Mouse (Mus musculus): ENCODE data around the gene A730071L15Rik. TPM values are rescaled to one million over a fixed set of nuclear protein-coding genes. Genes with fewer than 3 reads are reported as not detected.

A730071L15Rik gene
- total and polyA plus RNA-seq, 3 experiments: 0.71 TPM; not detected in 2

- Histone ChIP-seq H3K4me1 (ENCODE audit: insufficient read depth, low read depth, low read length) (peaks cover 29% of the 10 kb centered on the region), H3K4me3 (ENCODE audit: low read depth, low read length) (no peak overlapping the region), H3K36me3 (replicated peaks) (peaks cover 58% of the 10 kb centered on the region), H3K27me3 (ENCODE audit: insufficient read depth, low read length) (no peaks in the 10 kb centered on the region), H3K9me3 (replicated peaks) (no peaks in the 10 kb centered on the region)
- ATAC-seq (ENCODE audit: extremely low read depth, insufficient number of reproducible peaks, low FRiP score, poor library complexity, severe bottlenecking) (no peak), DNase-seq (ENCODE audit: low spot score) (no peak)
- TF ChIP-seq TAL1 (conservative IDR thresholded peaks at IDR 0.05; ENCODE audit: low read depth, low read length): no peak
- TF ChIP-seq CTCF (IDR thresholded peaks at IDR 0.05; ENCODE audit: low read depth, low read length): no peak
- no peak for TF ChIP-seq GATA1 (IDR thresholded peaks at IDR 0.05; ENCODE audit: borderline replicate concordance, low read length)
- TF ChIP-seq GATA2 (IDR thresholded peaks at IDR 0.05; ENCODE audit: borderline replicate concordance, low read depth, low read length): no peak
- no peak for TF ChIP-seq POLR2AphosphoS5 (IDR thresholded peaks at IDR 0.05; ENCODE audit: insufficient replicate concordance, low read depth, low read length)
Observed at GRCm38 (mm10) chr11:6178673-6179166, 21.1 kb upstream of the A730071L15Rik start.

GRCm38 (mm10) chr11:6179194-6179593 is 20.6 kb upstream of the A730071L15Rik start:
- Histone ChIP-seq H3K27me3 (ENCODE audit: insufficient read depth, low read length) (no peaks in the 10 kb centered on the region), H3K4me3 (ENCODE audit: low read depth, low read length) (no peak overlapping the region), H3K36me3 (replicated peaks) (peaks cover 57% of the 10 kb centered on the region), H3K9me3 (replicated peaks) (no peaks in the 10 kb centered on the region), H3K4me1 (ENCODE audit: insufficient read depth, low read depth, low read length) (peaks cover 33% of the 10 kb centered on the region)
- TF ChIP-seq POLR2AphosphoS5 (IDR thresholded peaks at IDR 0.05; ENCODE audit: insufficient replicate concordance, low read depth, low read length): no peak
- TF ChIP-seq GATA2 (IDR thresholded peaks at IDR 0.05; ENCODE audit: borderline replicate concordance, low read depth, low read length): no peak
- no peak for TF ChIP-seq TAL1 (conservative IDR thresholded peaks at IDR 0.05; ENCODE audit: low read depth, low read length)
- TF ChIP-seq CTCF (IDR thresholded peaks at IDR 0.05; ENCODE audit: low read depth, low read length): no peak
- no peak for TF ChIP-seq GATA1 (IDR thresholded peaks at IDR 0.05; ENCODE audit: borderline replicate concordance, low read length)
- no peak for ATAC-seq (ENCODE audit: extremely low read depth, insufficient number of reproducible peaks, low FRiP score, poor library complexity, severe bottlenecking)
- no peak for DNase-seq (ENCODE audit: low spot score)

DNA sequence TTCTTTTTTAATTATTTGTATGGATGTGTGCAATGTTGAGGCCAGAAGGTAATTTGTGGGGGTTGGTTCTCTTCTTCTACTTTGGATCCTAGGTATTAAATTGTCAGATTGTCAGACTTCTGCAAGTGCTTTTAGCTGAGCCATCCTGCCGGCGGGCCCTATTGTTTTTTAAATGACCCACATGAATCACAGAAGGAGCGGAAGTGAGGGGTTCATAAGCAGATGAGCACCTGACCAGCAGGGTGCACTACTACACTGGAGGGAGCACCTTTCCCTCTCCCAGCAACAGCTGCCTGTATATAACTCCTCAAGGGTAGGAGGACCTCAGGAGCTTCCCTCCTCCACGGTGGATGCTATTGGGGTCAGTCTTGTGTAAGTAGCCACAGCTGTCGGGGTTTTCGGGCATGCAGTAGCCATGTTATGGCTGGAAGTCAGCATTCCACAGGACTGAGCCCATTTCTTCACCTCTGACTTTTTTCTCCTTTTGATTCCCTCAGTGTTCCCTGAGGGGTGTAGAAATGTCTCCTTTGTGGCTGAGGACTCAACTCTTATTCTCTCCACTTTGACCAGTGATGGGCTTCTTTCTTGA is 18.9 kb upstream of the A730071L15Rik start:
- H3K4me1 ChIP-seq (ENCODE audit: insufficient read depth, low read depth, low read length): peaks cover 46% of the 10 kb centered on the region

GRCm38 (mm10) chr11:6183246-6183645 is 16.6 kb upstream of the A730071L15Rik start:
- TF ChIP-seq CTCF (IDR thresholded peaks at IDR 0.05; ENCODE audit: low read depth, low read length) (no peak), GATA2 (IDR thresholded peaks at IDR 0.05; ENCODE audit: borderline replicate concordance, low read depth, low read length) (no peak), POLR2AphosphoS5 (IDR thresholded peaks at IDR 0.05; ENCODE audit: insufficient replicate concordance, low read depth, low read length) (no peak), GATA1 (IDR thresholded peaks at IDR 0.05; ENCODE audit: borderline replicate concordance, low read length) (no peak), TAL1 (conservative IDR thresholded peaks at IDR 0.05; ENCODE audit: low read depth, low read length) (no peak)

More for the DNA sequence above, 18.9 kb upstream of the A730071L15Rik start:
- Histone ChIP-seq H3K36me3 (replicated peaks) (peaks cover 57% of the 10 kb centered on the region), H3K9me3 (replicated peaks) (no peaks in the 10 kb centered on the region), H3K4me3 (ENCODE audit: low read depth, low read length) (no peak overlapping the region), H3K27me3 (ENCODE audit: insufficient read depth, low read length) (no peaks in the 10 kb centered on the region)
- DNase-seq (ENCODE audit: low spot score) (no peak), ATAC-seq (ENCODE audit: extremely low read depth, insufficient number of reproducible peaks, low FRiP score, poor library complexity, severe bottlenecking) (no peak)
- TF ChIP-seq CTCF (IDR thresholded peaks at IDR 0.05; ENCODE audit: low read depth, low read length) (no peak), POLR2AphosphoS5 (IDR thresholded peaks at IDR 0.05; ENCODE audit: insufficient replicate concordance, low read depth, low read length) (no peak), TAL1 (conservative IDR thresholded peaks at IDR 0.05; ENCODE audit: low read depth, low read length) (no peak)

DNA sequence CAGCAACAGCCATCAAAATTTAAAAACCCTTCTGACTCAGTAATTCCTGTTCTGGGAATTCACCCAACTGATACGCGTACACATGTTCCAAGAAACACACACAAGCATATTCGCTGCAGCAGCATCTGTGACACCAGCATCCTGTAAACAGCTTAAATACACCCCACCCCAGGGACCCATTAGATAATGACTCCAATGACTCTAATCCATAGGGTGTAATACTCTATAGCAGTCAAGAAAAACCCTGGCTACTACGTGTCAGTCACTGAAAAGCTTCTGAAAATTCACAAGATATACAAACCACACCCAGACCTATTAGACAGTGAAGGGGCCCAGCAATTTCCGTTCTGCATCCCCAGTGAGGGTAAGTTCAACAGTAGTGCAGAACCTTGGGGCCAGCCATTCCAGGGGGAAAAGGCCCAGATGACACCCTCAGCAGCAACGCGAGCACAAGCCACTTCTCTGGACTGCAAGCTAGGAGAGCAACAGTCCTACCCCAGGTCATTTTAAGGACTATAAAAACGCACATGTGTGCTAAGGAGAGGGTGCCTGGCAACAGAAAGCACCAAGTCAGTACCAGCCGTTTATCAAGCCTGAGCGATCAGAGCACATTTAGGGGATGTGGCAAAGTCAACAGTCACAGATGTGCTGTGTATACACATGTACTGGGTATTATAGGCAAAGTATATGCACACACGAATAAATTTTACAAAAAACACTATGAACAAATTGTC is 15.5 kb upstream of the A730071L15Rik start:
- no peak for TF ChIP-seq POLR2AphosphoS5 (IDR thresholded peaks at IDR 0.05; ENCODE audit: insufficient replicate concordance, low read depth, low read length)
- no peak for TF ChIP-seq TAL1 (conservative IDR thresholded peaks at IDR 0.05; ENCODE audit: low read depth, low read length)
- TF ChIP-seq GATA1 (IDR thresholded peaks at IDR 0.05; ENCODE audit: borderline replicate concordance, low read length): no peak
- TF ChIP-seq GATA2 (IDR thresholded peaks at IDR 0.05; ENCODE audit: borderline replicate concordance, low read depth, low read length): no peak
- no peak for TF ChIP-seq CTCF (IDR thresholded peaks at IDR 0.05; ENCODE audit: low read depth, low read length)
- Histone ChIP-seq H3K36me3 (replicated peaks) (peaks cover 73% of the 10 kb centered on the region), H3K27me3 (ENCODE audit: insufficient read depth, low read length) (no peaks in the 10 kb centered on the region), H3K4me1 (ENCODE audit: insufficient read depth, low read depth, low read length) (peaks cover 39% of the 10 kb centered on the region), H3K4me3 (ENCODE audit: low read depth, low read length) (no peak overlapping the region), H3K9me3 (replicated peaks) (no peaks in the 10 kb centered on the region)
- no peak for DNase-seq (ENCODE audit: low spot score)
- ATAC-seq (ENCODE audit: extremely low read depth, insufficient number of reproducible peaks, low FRiP score, poor library complexity, severe bottlenecking): peak; percentile 40

More at GRCm38 (mm10) chr11:6183246-6183645, 16.6 kb upstream of the A730071L15Rik start:
- H3K4me1 ChIP-seq (ENCODE audit: insufficient read depth, low read depth, low read length): peaks cover 48% of the 10 kb centered on the region
- no peak overlapping the region for H3K4me3 ChIP-seq (ENCODE audit: low read depth, low read length)
- ATAC-seq (ENCODE audit: extremely low read depth, insufficient number of reproducible peaks, low FRiP score, poor library complexity, severe bottlenecking) (no peak), DNase-seq (ENCODE audit: low spot score) (no peak)
- no peaks in the 10 kb centered on the region for H3K27me3 ChIP-seq (ENCODE audit: insufficient read depth, low read length)
- H3K36me3 ChIP-seq (replicated peaks): peaks cover 71% of the 10 kb centered on the region
- no peaks in the 10 kb centered on the region for H3K9me3 ChIP-seq (replicated peaks)

DNA sequence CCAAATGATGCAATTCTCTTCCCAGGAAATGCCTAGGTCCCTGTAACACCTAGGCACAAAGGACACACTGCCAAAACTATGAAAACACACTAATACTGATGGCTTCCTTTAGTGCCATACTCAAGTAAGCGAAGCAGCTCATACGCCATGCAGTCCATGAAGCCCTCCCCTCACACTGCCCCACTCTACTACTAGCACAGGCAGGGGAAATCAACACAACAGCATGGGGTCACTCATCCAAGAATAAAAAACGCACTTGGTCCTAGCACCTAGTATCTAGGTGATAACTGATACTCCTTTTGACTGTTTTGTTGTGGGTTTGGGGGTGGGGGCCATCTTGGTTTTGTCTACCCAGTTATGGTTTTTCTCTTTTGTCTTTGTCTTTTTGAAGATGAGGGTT is 12.4 kb upstream of the A730071L15Rik start:
- TF ChIP-seq POLR2AphosphoS5 (IDR thresholded peaks at IDR 0.05; ENCODE audit: insufficient replicate concordance, low read depth, low read length): no peak
- no peak for TF ChIP-seq GATA1 (IDR thresholded peaks at IDR 0.05; ENCODE audit: borderline replicate concordance, low read length)
- no peak for TF ChIP-seq GATA2 (IDR thresholded peaks at IDR 0.05; ENCODE audit: borderline replicate concordance, low read depth, low read length)
- TF ChIP-seq TAL1 (conservative IDR thresholded peaks at IDR 0.05; ENCODE audit: low read depth, low read length): no peak
- TF ChIP-seq CTCF (IDR thresholded peaks at IDR 0.05; ENCODE audit: low read depth, low read length): no peak
- Histone ChIP-seq H3K4me3 (ENCODE audit: low read depth, low read length) (no peak overlapping the region), H3K36me3 (replicated peaks) (peaks cover 76% of the 10 kb centered on the region), H3K27me3 (ENCODE audit: insufficient read depth, low read length) (no peaks in the 10 kb centered on the region), H3K4me1 (ENCODE audit: insufficient read depth, low read depth, low read length) (peaks cover 32% of the 10 kb centered on the region), H3K9me3 (replicated peaks) (no peaks in the 10 kb centered on the region)
- no peak for ATAC-seq (ENCODE audit: extremely low read depth, insufficient number of reproducible peaks, low FRiP score, poor library complexity, severe bottlenecking)
- no peak for DNase-seq (ENCODE audit: low spot score)
